Mouse (Mus musculus) thymus, adult 2 months (tissue): ENCODE measurements around the gene Syt1.

Source experiments
- CTCF ChIP-seq: fragments of 200-500 bp; IDR thresholded peaks from 2 replicates; pipeline ENCODE4 v1.5.1; 2012; ENCODE audit warnings: mild to moderate bottlenecking, control low read depth, low read length, moderate library complexity, borderline replicate concordance; ENCODE audit not compliant: control insufficient read depth, poor library complexity, insufficient read depth; ENCODE audit errors: extremely low read depth
- POLR2A ChIP-seq: fragments of 200-500 bp; IDR thresholded peaks from 2 replicates; pipeline ENCODE4 v1.6.1; 2012; ENCODE audit warnings: mild to moderate bottlenecking, low read length, control low read depth, moderate library complexity; ENCODE audit not compliant: control insufficient read depth, poor library complexity, insufficient read depth; ENCODE audit errors: extremely low read depth

- TF ChIP-seq POLR2A (no peak), CTCF (no peak)
Observed at GRCm38 (mm10) chr10:108451516-108451915, 559.3 kb downstream of the Syt1 start.
